Mouse (Mus musculus) forebrain, embryonic 10.5 days (tissue): ENCODE data around the gene Mtmr3. TPM values are rescaled to one million over a fixed set of nuclear protein-coding genes. Genes with fewer than 3 reads are reported as not detected.
"Not testable (repeated sequence)": the region's sequence is repeated elsewhere in the genome, so short reads cannot be mapped to it uniquely, and the experiment has no call there.

Experiments
- DNase-seq: peaks from one replicate; pipeline ENCODE4 v3.0.0-alpha.2; 2017; ENCODE audit warnings: low spot score; ENCODE audit errors: extremely low spot score
- H3K27ac ChIP-seq: fragments of 300-500 bp; sonication (generic); 2 replicates; pipeline ENCODE4 v1.5.1; 2016; ENCODE audit warnings: mild to moderate bottlenecking
- H3K27me3 ChIP-seq: fragments of 300-500 bp; sonication (generic); 2 replicates; pipeline ENCODE4 v1.6.1; 2016; ENCODE audit warnings: mild to moderate bottlenecking; ENCODE audit not compliant: poor library complexity, severe bottlenecking
- H3K36me3 ChIP-seq: fragments of 300-500 bp; sonication (generic); replicated peaks from 2 replicates; pipeline ENCODE4 v1.6.1; 2016; ENCODE audit warnings: mild to moderate bottlenecking, moderate library complexity
- H3K4me1 ChIP-seq: fragments of 300-500 bp; sonication (generic); 2 replicates; pipeline ENCODE4 v1.6.1; 2016
- H3K4me3 ChIP-seq: fragments of 300-500 bp; sonication (generic); 2 replicates; pipeline ENCODE4 v1.5.1; 2016; ENCODE audit warnings: mild to moderate bottlenecking, moderate library complexity
- H3K9me3 ChIP-seq: fragments of 300-500 bp; sonication (generic); 2 replicates; pipeline ENCODE4 v1.6.1; 2016; ENCODE audit warnings: mild to moderate bottlenecking, moderate library complexity
- WGBS: fragments of 180-500 bp; shearing (Covaris S2); methylation state at CpG from one replicate; pipeline ENCODE4 v1.1.7; 2016; 5-methylcytosine and 5-hydroxymethylcytosine counted together
- polyA plus RNA-seq: library from polyadenylated mRNA; unstranded; fragments of >200 nt; fragmentation: Nextera tagmentation; extraction: Ambion mirVana; gene quantifications from 2 replicates; pipeline ENCODE4 v1.2.1, GENCODE M21; 2016

Gene Mtmr3
- polyA plus RNA-seq, 1 experiment from 2014 or later: 29.4 TPM

- Histone ChIP-seq H3K4me1 (peaks cover 22% of the 10 kb centered on the region), H3K27me3 (no peaks in the 10 kb centered on the region), H3K4me3 (peak overlapping the region; percentile 80), H3K27ac (peak overlapping the region; percentile 95), H3K9me3 (no peaks in the 10 kb centered on the region), H3K36me3 (peaks cover 3% of the 10 kb centered on the region; the same call in 1 of the 2 replicates)
- WGBS: under 1% methylated on average over 43 of the region's 45 CpGs
- DNase-seq: no peak
These were observed 635 bp downstream of the Mtmr3 start for GRCm38 (mm10) chr11:4593849-4594607.

- Histone ChIP-seq H3K4me3 (peak overlapping the region; percentile 80), H3K4me1 (peaks cover 22% of the 10 kb centered on the region), H3K27ac (peak overlapping the region; percentile 95; the same call in 1 of the 2 replicates), H3K9me3 (no peaks in the 10 kb centered on the region), H3K36me3 (peaks cover 3% of the 10 kb centered on the region; the same call in 1 of the 2 replicates), H3K27me3 (no peaks in the 10 kb centered on the region)
- DNase-seq: no peak
- WGBS: 45% methylated on average over 5 of the region's 5 CpGs
These were observed 1.2 kb downstream of the Mtmr3 start for GRCm38 (mm10) chr11:4593491-4593848.

DNA sequence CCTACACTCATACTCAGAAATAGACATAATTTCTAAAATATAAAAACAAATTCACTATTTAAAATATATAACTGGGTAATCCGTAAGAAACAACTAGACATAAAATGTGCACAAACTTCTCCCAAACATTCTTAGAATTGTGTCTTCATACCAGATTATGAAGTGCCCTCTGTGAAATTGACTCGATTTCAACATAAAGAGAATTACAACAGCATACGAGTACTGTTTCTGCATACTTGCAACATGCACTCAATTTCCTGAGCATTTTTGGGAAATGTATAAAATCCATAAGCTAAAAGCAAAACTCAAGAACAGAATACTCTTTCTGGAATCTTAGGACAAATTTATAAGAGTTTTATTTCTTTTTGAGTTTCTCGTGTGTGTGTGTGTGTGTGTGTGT is 2.9 kb downstream of the Mtmr3 start:
- H3K4me3 ChIP-seq: no peak overlapping the region
- H3K4me1 ChIP-seq: peaks cover 22% of the 10 kb centered on the region
- H3K36me3 ChIP-seq: peaks cover 10% of the 10 kb centered on the region
- no peak overlapping the region for H3K27ac ChIP-seq
- 86% methylated on average over 4 of the region's 4 CpGs for WGBS
- no peaks in the 10 kb centered on the region for H3K9me3 ChIP-seq
- DNase-seq: no peak
- H3K27me3 ChIP-seq: no peaks in the 10 kb centered on the region

- Histone ChIP-seq H3K4me3 (no peak overlapping the region), H3K4me1 (peaks cover 6% of the 10 kb centered on the region), H3K27ac (no peak overlapping the region), H3K36me3 (peaks cover 3% of the 10 kb centered on the region; the same call in 1 of the 2 replicates), H3K27me3 (no peaks in the 10 kb centered on the region), H3K9me3 (no peaks in the 10 kb centered on the region)
- DNase-seq: no peak
- WGBS: 93% methylated on average over 2 of the region's 2 CpGs
These were observed 16.0 kb downstream of the Mtmr3 start for GRCm38 (mm10) chr11:4578682-4579081.

GRCm38 (mm10) chr11:4577079-4577478 is 17.6 kb downstream of the Mtmr3 start:
- peaks cover 6% of the 10 kb centered on the region for H3K4me1 ChIP-seq
- H3K4me3 ChIP-seq: no peak overlapping the region
- H3K36me3 ChIP-seq: peaks cover 2% of the 10 kb centered on the region; the same call in 1 of the 2 replicates
- WGBS: 89% methylated on average over 2 of the region's 2 CpGs
- no peak for DNase-seq
- no peak overlapping the region for H3K27ac ChIP-seq
- H3K9me3 ChIP-seq: no peaks in the 10 kb centered on the region
- no peaks in the 10 kb centered on the region for H3K27me3 ChIP-seq

DNA sequence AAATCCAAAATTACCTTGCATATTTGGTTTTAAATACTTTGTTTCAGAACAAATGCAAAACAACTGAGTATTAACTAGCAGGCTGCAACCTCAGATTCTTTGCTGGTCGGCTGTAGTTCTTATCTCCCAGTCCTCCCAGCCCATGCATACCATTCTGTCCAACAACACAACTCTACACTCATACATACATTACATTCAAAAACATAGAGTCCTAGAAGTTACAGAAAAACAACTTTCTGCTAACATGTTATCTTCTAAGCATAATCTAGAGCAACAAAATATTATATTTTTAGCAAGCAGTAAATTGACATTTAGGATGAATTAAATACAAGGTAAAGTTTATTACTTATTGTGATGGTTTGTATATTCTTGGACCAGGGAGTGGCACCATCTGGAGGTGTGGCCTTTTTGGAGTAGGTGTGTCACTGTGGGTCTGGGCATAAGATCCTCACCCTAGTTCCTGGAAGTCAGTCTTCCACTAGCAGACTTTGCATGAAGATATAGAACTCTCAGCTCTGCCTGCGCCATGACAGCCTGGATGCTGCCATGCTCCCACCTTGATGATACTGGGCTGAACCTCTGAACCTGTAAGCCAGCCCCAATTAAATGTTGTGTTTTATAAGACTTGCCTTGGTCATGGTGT is 18.5 kb downstream of the Mtmr3 start:
- H3K4me1 ChIP-seq, H3K36me3 ChIP-seq, DNase-seq, H3K27me3 ChIP-seq, H3K4me3 ChIP-seq, H3K9me3 ChIP-seq, H3K27ac ChIP-seq: not testable (repeated sequence)
- 93% methylated on average over 2 of the region's 2 CpGs for WGBS

- DNase-seq: no peak
These were observed 23.2 kb downstream of the Mtmr3 start for GRCm38 (mm10) chr11:4571491-4571901.

DNA sequence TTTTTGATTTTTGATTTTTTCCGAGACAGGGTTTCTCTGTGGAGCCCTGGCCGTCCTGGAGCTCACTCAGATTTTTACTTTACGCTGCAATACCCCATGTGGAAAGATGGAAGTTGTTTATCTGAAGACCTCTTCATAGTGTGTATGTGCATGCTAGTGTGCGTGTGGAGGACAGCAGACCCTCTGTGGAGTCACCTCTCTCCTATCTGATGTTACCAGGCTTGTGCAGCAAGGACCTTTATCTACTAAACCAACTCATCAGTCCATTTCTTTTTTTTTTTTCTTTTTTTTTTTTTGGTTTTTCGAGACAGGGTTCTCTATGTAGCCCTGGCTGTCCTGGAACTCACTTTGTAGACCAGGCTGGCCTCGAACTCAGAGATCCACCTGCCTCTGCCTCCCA is 28.3 kb downstream of the Mtmr3 start:
- 92% methylated on average over 6 of the region's 6 CpGs for WGBS
- DNase-seq: no peak
- Histone ChIP-seq H3K27me3 (no peaks in the 10 kb centered on the region), H3K36me3 (peaks cover 15% of the 10 kb centered on the region), H3K4me3 (no peak overlapping the region), H3K27ac (no peak overlapping the region), H3K9me3 (no peaks in the 10 kb centered on the region), H3K4me1 (no peaks in the 10 kb centered on the region)

More at GRCm38 (mm10) chr11:4571491-4571901, 23.2 kb downstream of the Mtmr3 start:
- Histone ChIP-seq H3K4me1 (peaks cover 6% of the 10 kb centered on the region), H3K4me3 (no peak overlapping the region), H3K27me3 (no peaks in the 10 kb centered on the region), H3K36me3 (peaks cover 5% of the 10 kb centered on the region), H3K27ac (no peak overlapping the region), H3K9me3 (no peaks in the 10 kb centered on the region)
- WGBS: 90% methylated on average over 4 of the region's 4 CpGs

DNA sequence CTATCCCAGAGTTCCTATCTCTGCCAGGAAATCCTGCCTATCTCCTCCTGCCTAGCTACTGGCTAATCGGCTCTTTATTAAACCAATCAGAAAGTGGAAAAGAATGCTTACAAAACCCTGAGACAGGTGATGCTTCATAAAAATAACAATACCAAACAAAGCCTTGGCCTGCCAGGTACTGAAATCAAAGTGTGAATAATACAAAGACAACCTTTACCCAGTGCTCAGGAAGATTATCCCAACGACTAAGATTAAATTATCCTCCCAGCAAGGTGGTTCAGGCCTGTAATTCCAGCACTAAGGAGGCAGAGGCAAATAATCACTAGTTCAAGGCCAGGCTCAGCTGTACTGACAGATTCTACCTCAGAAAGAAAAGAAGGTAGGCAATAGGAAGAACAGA is 29.1 kb downstream of the Mtmr3 start:
- DNase-seq: no peak
- 82% methylated on average over 2 of the region's 2 CpGs for WGBS
- H3K27ac ChIP-seq: no peak overlapping the region

DNA sequence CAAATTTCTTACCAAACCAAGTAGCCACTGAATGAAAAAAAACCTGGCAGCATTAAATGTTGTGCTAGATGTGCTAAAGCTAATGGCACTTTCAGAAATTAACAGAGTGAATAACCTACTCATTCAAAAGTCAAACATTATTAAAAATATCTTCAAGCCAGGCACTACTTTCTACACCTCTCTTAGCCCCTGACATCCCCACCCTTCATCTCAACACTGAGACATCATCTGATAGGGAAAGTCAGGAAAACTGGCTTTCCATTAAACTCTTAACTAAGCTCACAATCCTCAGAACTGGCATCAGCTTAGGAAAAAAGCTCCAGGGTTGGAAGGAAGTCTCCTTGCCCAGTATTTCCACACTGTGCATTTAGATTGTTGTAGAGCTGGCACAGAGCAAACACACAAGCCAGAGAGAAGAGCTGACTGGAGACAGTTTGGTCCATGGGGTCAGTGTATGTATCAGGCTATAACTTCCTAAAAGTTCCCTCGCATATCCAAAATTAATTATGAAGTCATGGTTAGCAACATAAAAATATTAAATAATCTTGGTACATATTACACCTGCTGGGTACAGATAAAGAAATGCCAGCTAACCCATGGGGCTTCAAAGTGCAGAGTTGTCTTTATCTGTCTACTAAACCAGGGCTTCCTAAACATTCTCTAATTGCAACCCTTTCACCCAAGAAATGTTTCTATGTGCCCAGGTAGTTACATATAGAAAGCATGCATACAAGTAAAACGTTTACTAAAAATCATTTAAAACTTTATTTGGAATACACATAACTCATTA is 41.2 kb downstream of the Mtmr3 start:
- Histone ChIP-seq H3K4me1 (no peaks in the 10 kb centered on the region), H3K27ac (no peak overlapping the region), H3K27me3 (no peaks in the 10 kb centered on the region), H3K36me3 (no peaks in the 10 kb centered on the region), H3K9me3 (no peaks in the 10 kb centered on the region), H3K4me3 (no peak overlapping the region)
- no peak for DNase-seq
- WGBS: 89% methylated on average over 2 of the region's 2 CpGs

More for the DNA sequence above, 29.1 kb downstream of the Mtmr3 start:
- peaks cover 15% of the 10 kb centered on the region for H3K36me3 ChIP-seq
- no peaks in the 10 kb centered on the region for H3K4me1 ChIP-seq
- H3K4me3 ChIP-seq: no peak overlapping the region
- H3K27me3 ChIP-seq: no peaks in the 10 kb centered on the region
- H3K9me3 ChIP-seq: no peaks in the 10 kb centered on the region

GRCm38 (mm10) chr11:4547569-4547968 is 47.1 kb downstream of the Mtmr3 start:
- Histone ChIP-seq H3K4me1 (0 out of 2 replicates have a peak, but pooled peaks cover 3% of the 10 kb centered on the region), H3K27me3 (no peaks in the 10 kb centered on the region), H3K27ac (no peak overlapping the region), H3K36me3 (no peaks in the 10 kb centered on the region), H3K9me3 (no peaks in the 10 kb centered on the region), H3K4me3 (no peak overlapping the region)
- no peak for DNase-seq
- WGBS: 96% methylated on average over 4 of the region's 4 CpGs

DNA sequence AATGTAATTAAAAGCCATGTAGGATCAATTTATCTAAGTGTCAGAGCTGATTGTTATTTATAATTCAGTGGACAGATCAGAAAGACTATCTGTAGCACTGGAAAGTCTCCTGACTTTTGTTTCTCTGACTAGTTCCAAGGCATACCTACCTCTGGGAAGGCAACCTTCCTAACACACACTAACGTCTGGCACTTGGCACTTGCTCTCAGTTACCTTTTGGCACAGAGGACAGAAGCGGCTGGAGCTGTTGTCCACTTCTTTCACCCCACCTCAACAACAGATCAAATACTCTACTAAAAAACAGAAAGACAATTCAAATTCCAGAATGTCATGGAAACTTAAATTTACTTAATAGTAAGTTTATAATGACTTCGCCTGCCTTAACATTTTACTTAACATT is 48.7 kb downstream of the Mtmr3 start:
- H3K4me3 ChIP-seq: no peak overlapping the region

More for the DNA sequence above, 48.7 kb downstream of the Mtmr3 start:
- WGBS: 84% methylated on average over 3 of the region's 3 CpGs
- H3K4me1 ChIP-seq: 0 out of 2 replicates have a peak, but pooled peaks cover 3% of the 10 kb centered on the region
- no peaks in the 10 kb centered on the region for H3K27me3 ChIP-seq
- H3K9me3 ChIP-seq: no peaks in the 10 kb centered on the region
- no peaks in the 10 kb centered on the region for H3K36me3 ChIP-seq
- H3K27ac ChIP-seq: no peak overlapping the region
- no peak for DNase-seq
